Mouse (Mus musculus): ENCODE measurements around the gene Lancl1.

DNA sequence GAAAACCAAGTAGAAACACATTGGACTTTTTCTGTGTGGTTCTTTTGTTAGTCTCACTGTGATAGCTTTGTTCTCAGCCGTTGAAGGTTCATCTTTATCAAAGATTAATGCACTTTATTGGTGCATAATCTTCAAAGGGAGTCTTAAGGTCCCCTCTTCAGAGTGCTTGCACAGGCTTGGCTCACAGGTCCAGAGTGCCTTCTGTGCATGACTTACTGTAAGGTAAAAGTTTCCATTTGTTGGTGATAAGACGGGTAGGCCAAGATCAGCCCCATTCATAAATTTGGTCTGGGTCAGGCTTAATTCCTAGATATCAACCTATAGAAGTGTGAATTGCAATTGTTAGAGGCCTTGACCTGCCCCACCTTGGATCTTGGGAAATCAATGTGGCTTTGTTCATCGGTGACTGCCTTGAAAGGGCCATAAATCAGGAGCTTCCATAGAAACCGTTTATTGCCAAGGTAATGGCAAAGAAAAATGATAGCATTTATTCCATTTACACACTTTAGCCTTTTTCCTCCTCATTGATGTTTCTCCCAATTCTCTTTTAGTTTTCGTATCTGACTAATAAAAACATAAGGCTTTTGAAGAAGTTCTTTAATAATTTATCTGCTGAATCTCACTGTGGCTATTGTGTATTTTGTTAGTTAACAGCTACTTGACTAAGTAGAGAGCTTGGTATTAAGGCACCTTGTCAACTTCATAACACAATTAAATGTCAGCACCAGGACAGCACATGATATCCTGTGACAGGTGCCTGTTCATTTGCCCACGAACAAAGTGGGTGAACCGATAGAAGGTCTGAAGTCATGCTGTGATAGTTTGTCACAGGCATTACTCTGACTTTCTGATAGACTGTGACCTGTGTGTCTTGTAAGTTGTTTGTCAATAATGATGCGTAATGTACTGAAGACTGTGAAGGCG is 26.9 kb upstream of the Lancl1 start:
- TF ChIP-seq POLR2A (IDR thresholded peaks at IDR 0.05; ENCODE audit: low read depth, low read length) (no peak), CTCF (IDR thresholded peaks at IDR 0.05; ENCODE audit: extremely low read depth, insufficient read length, insufficient replicate concordance, low read depth, low read length) (no peak)

All from small intestine, adult 2 months (tissue).